Mouse (Mus musculus) neural tube, embryonic 11.5 days (tissue): ENCODE measurements around the gene Rab32. TPM values are rescaled to one million over a fixed set of nuclear protein-coding genes. Genes with fewer than 3 reads are reported as not detected.

Source experiments
- ATAC-seq: fragments of 200-750 bp; cut with Nextera tagmentation; 2 replicates; pipeline ENCODE4 v1.8.0; 2017; ENCODE audit warnings: moderate number of reproducible peaks, mild to moderate bottlenecking, moderate TSS enrichment, moderate library complexity; ENCODE audit not compliant: insufficient read depth, low FRiP score, low TSS enrichment
- DNase-seq: peaks from one replicate; pipeline ENCODE4 v3.0.0-alpha.2; 2015; ENCODE audit warnings: low spot score
- H3K27ac ChIP-seq: fragments of 300-500 bp; sonication (generic); 2 replicates; pipeline ENCODE4 v1.5.1; 2014; ENCODE audit warnings: low read depth, mild to moderate bottlenecking, low read length
- H3K27me3 ChIP-seq: fragments of 300-500 bp; sonication (generic); 2 replicates; pipeline ENCODE4 v1.6.1; 2014; ENCODE audit warnings: mild to moderate bottlenecking, low read length, mixed read lengths; ENCODE audit not compliant: control insufficient read depth, insufficient read depth
- H3K36me3 ChIP-seq: fragments of 300-500 bp; sonication (generic); 2 replicates; pipeline ENCODE4 v1.6.1; 2014; ENCODE audit warnings: mild to moderate bottlenecking, low read length, moderate library complexity, mixed read lengths; ENCODE audit not compliant: control insufficient read depth, insufficient read depth
- H3K4me1 ChIP-seq: fragments of 300-500 bp; sonication (generic); 2 replicates; pipeline ENCODE4 v1.6.1; 2014; ENCODE audit warnings: low read length, mixed read lengths; ENCODE audit not compliant: control insufficient read depth, insufficient read depth
- H3K4me2 ChIP-seq: fragments of 300-500 bp; sonication (generic); 2 replicates; pipeline ENCODE4 v1.6.1; 2014; ENCODE audit warnings: low read depth, mild to moderate bottlenecking, moderate library complexity
- H3K4me3 ChIP-seq: fragments of 300-500 bp; sonication (generic); 2 replicates; pipeline ENCODE4 v1.5.1; 2014; ENCODE audit warnings: low read depth, low read length
- H3K9ac ChIP-seq: fragments of 300-500 bp; sonication (generic); 2 replicates; pipeline ENCODE4 v1.6.1; 2014; ENCODE audit warnings: mild to moderate bottlenecking, low read length
- H3K9me3 ChIP-seq: fragments of 300-500 bp; sonication (generic); 2 replicates; pipeline ENCODE4 v1.6.1; 2016; ENCODE audit warnings: low read length; ENCODE audit not compliant: control insufficient read depth
- WGBS: fragments of 180-500 bp; shearing (Covaris S2); extraction: QIAGEN DNeasy Blood & Tissue Kit; methylation state at CpG from one replicate; pipeline ENCODE4 v1.1.7; 2014; 5-methylcytosine and 5-hydroxymethylcytosine counted together
- polyA plus RNA-seq: library from polyadenylated mRNA; unstranded; fragments of >200 nt; fragmentation: Nextera tagmentation; extraction: Ambion mirVana; gene quantifications from 2 replicates; pipeline ENCODE4 v1.2.1, GENCODE M21; 2014

Gene Rab32
- polyA plus RNA-seq, 1 experiment from 2014 or later, result 10.1 TPM

GRCm38 (mm10) chr10:10550134-10550533, 7.9 kb downstream of the Rab32 start:
- H3K4me2 ChIP-seq, result no peak overlapping the region
- H3K27me3 ChIP-seq, result no peaks in the 10 kb centered on the region
- H3K9ac ChIP-seq, result no peak overlapping the region
- no peak overlapping the region for H3K4me3 ChIP-seq
- DNase-seq (no peak), ATAC-seq (no peak)
- 91% methylated on average over 1 of the region's 1 CpGs for WGBS
- no peak overlapping the region for H3K27ac ChIP-seq
- no peaks in the 10 kb centered on the region for H3K36me3 ChIP-seq
- H3K9me3 ChIP-seq, result no peaks in the 10 kb centered on the region
- no peaks in the 10 kb centered on the region for H3K4me1 ChIP-seq

DNA sequence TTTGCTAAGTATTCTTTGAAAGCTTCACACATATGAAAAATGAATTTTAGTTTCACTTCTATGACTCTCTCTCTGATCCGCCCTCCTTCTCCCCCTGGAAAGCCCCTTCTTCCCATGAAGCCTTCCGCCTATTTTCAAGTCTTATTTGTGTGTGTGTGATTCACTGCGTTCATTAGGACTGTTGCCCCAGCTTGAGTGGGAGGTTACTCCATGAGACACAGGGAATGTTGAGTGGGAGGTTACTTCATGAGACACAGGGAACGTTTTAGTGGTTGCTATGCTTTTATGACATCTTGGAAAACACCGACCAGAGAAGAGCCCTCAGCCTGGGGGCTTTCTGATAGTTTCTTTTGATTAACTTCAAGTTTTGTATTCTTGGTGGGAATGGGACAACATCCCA, 11.4 kb downstream of the Rab32 start:
- no peak for DNase-seq
- Histone ChIP-seq H3K9me3 (no peaks in the 10 kb centered on the region), H3K27ac (no peak overlapping the region), H3K4me1 (no peaks in the 10 kb centered on the region), H3K4me2 (no peak overlapping the region), H3K27me3 (no peaks in the 10 kb centered on the region), H3K4me3 (no peak overlapping the region), H3K36me3 (no peaks in the 10 kb centered on the region), H3K9ac (no peak overlapping the region)
- ATAC-seq, result no peak
- 83% methylated on average over 5 of the region's 5 CpGs for WGBS

GRCm38 (mm10) chr10:10544955-10545354, 13.1 kb downstream of the Rab32 start:
- Histone ChIP-seq H3K4me1 (no peaks in the 10 kb centered on the region), H3K4me2 (no peak overlapping the region), H3K9me3 (no peaks in the 10 kb centered on the region), H3K27me3 (no peaks in the 10 kb centered on the region), H3K27ac (no peak overlapping the region), H3K4me3 (no peak overlapping the region), H3K9ac (no peak overlapping the region), H3K36me3 (no peaks in the 10 kb centered on the region)
- DNase-seq (no peak), ATAC-seq (no peak)
- WGBS, result 93% methylated on average over 3 of the region's 3 CpGs

Other genes with a start within 250 kb of the Rab32 start
- gene Adgb, start 85.9 kb downstream of the Rab32 start, polyA plus RNA-seq, result 0.28 and 0.30 TPM in 2 replicates
- not detected in 2 replicates for gene Gm10944, start 123.1 kb upstream of the Rab32 start, polyA plus RNA-seq